Comparison of ENCODE assay signal across 9 mouse cellular contexts in the genomic region with DNA sequence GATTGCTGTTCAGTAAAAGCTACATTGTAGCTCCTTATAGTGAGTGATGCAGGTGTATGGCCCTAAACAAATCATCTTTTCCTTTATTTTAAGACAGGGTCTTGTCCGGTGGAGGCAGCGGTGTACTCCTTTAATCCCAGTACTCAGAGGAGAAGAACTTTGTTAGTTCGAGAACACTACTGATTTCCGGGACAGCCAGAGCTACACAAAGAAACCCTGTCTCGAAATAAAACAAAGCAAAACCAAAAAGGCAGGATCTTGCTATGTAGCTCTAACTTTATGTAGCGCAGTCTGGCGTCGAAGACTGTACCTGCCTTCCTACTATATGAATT. TPM values are rescaled to one million over a fixed set of nuclear protein-coding genes. Genes with fewer than 3 reads are reported as not detected.
DNase-seq lines count a peak whose midpoint lies in the region; ATAC-seq and TF ChIP-seq lines count a peak whose summit lies in the region.
"Had no signal": no experiment of that assay in that cellular context is flagged by ENCODE, and none has a peak within 500 bp of the region (broad histone marks: within the 10 kb centered on the region; RNA-seq: fewer than 3 reads in every experiment).

No protein-coding gene starts in this region.

- TF ChIP-seq RAD21 in MEL (IDR thresholded peaks at IDR 0.05; ENCODE audit: low read depth, low read length), result no peak

- ATAC-seq in heart, embryonic 15.5 days (replicated peaks; ENCODE audit: insufficient number of reproducible peaks, insufficient read depth, low FRiP score, low read depth), result no peak
- ATAC-seq in hindbrain, embryonic 11.5 days (ENCODE audit: low FRiP score), result peak; percentile 26
- ATAC-seq in midbrain, embryonic 11.5 days (ENCODE audit: low FRiP score), result no peak; the same call in 1 of the 2 replicates

- peak overlapping the region; percentile 87 for H3K4me2 ChIP-seq in heart, embryonic 15.5 days
- peak overlapping the region; percentile 42 for H3K4me2 ChIP-seq in hindbrain, embryonic 11.5 days (replicated peaks; ENCODE audit: low read depth, low read length)
- peak overlapping the region; percentile 78 for H3K4me2 ChIP-seq in midbrain, embryonic 11.5 days

- peaks cover 29% of the 10 kb centered on the region for H3K79me2 ChIP-seq in MEL (ENCODE audit: control insufficient read depth, insufficient read depth, low read length, poor library complexity)

- peak overlapping the region; percentile 56 for H3K27ac ChIP-seq in heart, embryonic 15.5 days
- H3K27ac ChIP-seq in MEL (ENCODE audit: control insufficient read depth, low read depth, low read length), result peak overlapping the region; percentile 48
- no peak overlapping the region for H3K27ac ChIP-seq in hindbrain, embryonic 11.5 days (ENCODE audit: low read depth, low read length)
- H3K27ac ChIP-seq in midbrain, embryonic 11.5 days (ENCODE audit: low read depth, low read length), result no peak overlapping the region; the same call in 1 of the 2 replicates

- H3K4me1 ChIP-seq in heart, embryonic 15.5 days (replicated peaks), result peaks cover 13% of the 10 kb centered on the region
- peaks cover 5 to 22% of the 10 kb centered on the region in 2 experiments; a peak in 3 of 4 replicates for H3K4me1 ChIP-seq in MEL (ENCODE audit: control insufficient read depth in 1 of 2, insufficient read depth in 2 of 2, low read length in 2 of 2)
- no peaks in the 10 kb centered on the region for H3K4me1 ChIP-seq in hindbrain, embryonic 11.5 days (replicated peaks; ENCODE audit: control insufficient read depth, insufficient read depth, low read length)
- peaks cover 4% of the 10 kb centered on the region; the same call in 1 of the 2 replicates for H3K4me1 ChIP-seq in midbrain, embryonic 11.5 days (ENCODE audit: control insufficient read depth, insufficient read depth, low read length)

- TF ChIP-seq POLR2A in MEL (IDR thresholded peaks at IDR 0.05; ENCODE audit: control insufficient read depth in 1 of 2, insufficient read depth in 1 of 2, low read depth in 1 of 2, low read length in 2 of 2, poor library complexity in 1 of 2), result no peak

- H3K9ac ChIP-seq in heart, embryonic 15.5 days, result peak overlapping the region; percentile 51
- H3K9ac ChIP-seq in MEL (ENCODE audit: control insufficient read depth, low read depth, low read length, poor library complexity, severe bottlenecking), result peak overlapping the region; percentile 70
- peak overlapping the region; percentile 35; the same call in 1 of the 2 replicates for H3K9ac ChIP-seq in hindbrain, embryonic 11.5 days (ENCODE audit: low read depth, low read length)
- H3K9ac ChIP-seq in midbrain, embryonic 11.5 days (ENCODE audit: low read length), result peak overlapping the region; percentile 63

- WGBS in heart, embryonic 15.5 days, result 28% methylated on average over 8 of the region's 8 CpGs
- WGBS in hindbrain, embryonic 11.5 days, result 34% methylated on average over 8 of the region's 8 CpGs
- 35% methylated on average over 8 of the region's 8 CpGs for WGBS in midbrain, embryonic 11.5 days

- no peak for TF ChIP-seq EP300 in MEL (IDR thresholded peaks at IDR 0.05; ENCODE audit: low read depth in 1 of 2, low read length in 2 of 2)

- H3K36me3 ChIP-seq in heart, embryonic 15.5 days, result no peaks in the 10 kb centered on the region
- peaks cover 7 to 26% of the 10 kb centered on the region in 2 experiments for H3K36me3 ChIP-seq in MEL (ENCODE audit: control insufficient read depth in 1 of 2, insufficient read depth in 2 of 2, low read length in 2 of 2)
- no peaks in the 10 kb centered on the region for H3K36me3 ChIP-seq in hindbrain, embryonic 11.5 days (ENCODE audit: control insufficient read depth, insufficient read depth, low read length)
- 0 out of 2 replicates have a peak, but pooled peaks cover 3% of the 10 kb centered on the region for H3K36me3 ChIP-seq in midbrain, embryonic 11.5 days (ENCODE audit: control insufficient read depth, insufficient read depth, low read length)

- H3K27me3 ChIP-seq in heart, embryonic 15.5 days, result no peaks in the 10 kb centered on the region
- no peaks in the 10 kb centered on the region for H3K27me3 ChIP-seq in MEL (ENCODE audit: control insufficient read depth in 1 of 2, insufficient read depth in 2 of 2, low read length in 2 of 2)
- no peaks in the 10 kb centered on the region for H3K27me3 ChIP-seq in hindbrain, embryonic 11.5 days (ENCODE audit: control insufficient read depth, insufficient read depth, low read length)
- H3K27me3 ChIP-seq in midbrain, embryonic 11.5 days (ENCODE audit: control insufficient read depth, insufficient read depth, low read length), result no peaks in the 10 kb centered on the region

- H3K9me3 ChIP-seq in heart, embryonic 15.5 days (replicated peaks), result no peaks in the 10 kb centered on the region
- no peaks in the 10 kb centered on the region for H3K9me3 ChIP-seq in MEL (replicated peaks; ENCODE audit: insufficient read depth, low read length)
- H3K9me3 ChIP-seq in hindbrain, embryonic 11.5 days (ENCODE audit: control insufficient read depth, low read length), result no peaks in the 10 kb centered on the region
- no peaks in the 10 kb centered on the region for H3K9me3 ChIP-seq in midbrain, embryonic 11.5 days (ENCODE audit: control insufficient read depth, low read length)

- H3K4me3 ChIP-seq in heart, embryonic 15.5 days, result peak overlapping the region; percentile 75
- peak overlapping the region; percentile 59 to 65 for H3K4me3 ChIP-seq in MEL (ENCODE audit: control insufficient read depth in 1 of 2, insufficient read depth in 1 of 2, low read depth in 2 of 2, low read length in 2 of 2)
- H3K4me3 ChIP-seq in hindbrain, embryonic 11.5 days (ENCODE audit: low read depth, low read length), result peak overlapping the region; percentile 85
- peak overlapping the region; percentile 89 for H3K4me3 ChIP-seq in midbrain, embryonic 11.5 days (ENCODE audit: low read depth, low read length)

- DNase-seq in heart, adult 18-20 months, result no peak
- DNase-seq in MEL (ENCODE audit: low read depth, low spot score), result no peak
- DNase-seq in hindbrain, embryonic 11.5 days (ENCODE audit: low spot score), result no peak
- no peak for DNase-seq in midbrain, embryonic 11.5 days (ENCODE audit: low spot score, missing footprints)
- DNase-seq in spleen, postnatal 14 days (ENCODE audit: low spot score in 2 of 2), result no peak
- DNase-seq in urinary bladder, postnatal 25 days (ENCODE audit: low spot score), result no peak
- DNase-seq in cerebellum, adult 11 months, result no peak

- no peak for TF ChIP-seq CTCF in MEL (IDR thresholded peaks at IDR 0.05 in 2 of 3, conservative IDR thresholded peaks at IDR 0.05 in 1 of 3; ENCODE audit: control insufficient read depth in 1 of 3, insufficient read depth in 1 of 3, low read depth in 2 of 3, low read length in 3 of 3, poor library complexity in 1 of 3, severe bottlenecking in 1 of 3)

TF ChIP-seq in MEL, 35 proteins besides CTCF, POLR2A, EP300 and RAD21:
- TF ChIP-seq E2F4 (IDR thresholded peaks at IDR 0.05; ENCODE audit: borderline replicate concordance, low read depth, low read length) (peak; percentile 60), ZC3H11A (IDR thresholded peaks at IDR 0.05; ENCODE audit: low read depth, low read length) (no peak)
TF ChIP-seq in MEL: peak in this region for 1.

RNA-seq across cellular contexts. Expression of a gene that starts 0.4 kb away (rescaled TPM):
- polyA plus RNA-seq in heart, embryonic 15.5 days (2015; fragmentation: Nextera tagmentation; extraction: Ambion mirVana), result 7.6 and 9.2 TPM in 2 replicates
- 1 to 10 TPM; 5.6 to 7.6 TPM for total RNA-seq in heart, adult 18-20 months (2021)
- total RNA-seq in MEL (2012; rRNA removed), result 31.8 and 41.3 TPM in 2 replicates
- polyA plus RNA-seq in MEL (2012; ENCODE audit: insufficient read depth in 1 of 2, insufficient read length in 2 of 2, low read depth in 1 of 2, low replicate concordance in 2 of 2, missing spikeins in 1 of 2), result 10 to 100 TPM in 1 of 2 experiments, not detected in 1; 22.1 TPM
- polyA plus RNA-seq in hindbrain, embryonic 11.5 days (2014; fragmentation: Nextera tagmentation; extraction: Ambion mirVana), result 27.4 and 28.5 TPM in 2 replicates
- polyA plus RNA-seq in midbrain, embryonic 11.5 days (2014; fragmentation: Nextera tagmentation; extraction: Ambion mirVana), result 28.8 and 29.7 TPM in 2 replicates

RNA-seq across cellular contexts. Expression of a gene that starts 36.8 kb away (rescaled TPM):
- polyA plus RNA-seq in heart, embryonic 15.5 days (2015; fragmentation: Nextera tagmentation; extraction: Ambion mirVana), result 50.0 and 50.9 TPM in 2 replicates
- total RNA-seq in heart, adult 18-20 months (2021), result 10 to 100 TPM; 56.6 to 61.6 TPM
- total RNA-seq in MEL (2012; rRNA removed), result 9.6 and 11.0 TPM in 2 replicates
- polyA plus RNA-seq in MEL (2012; ENCODE audit: insufficient read depth in 1 of 2, insufficient read length in 2 of 2, low read depth in 1 of 2, low replicate concordance in 2 of 2, missing spikeins in 1 of 2), result 100 to 1,000 TPM in 1 of 2 experiments, 10 to 100 TPM in 1; 68.7 to 182 TPM
- 109 and 119 TPM in 2 replicates for polyA plus RNA-seq in hindbrain, embryonic 11.5 days (2014; fragmentation: Nextera tagmentation; extraction: Ambion mirVana)
- 129 and 136 TPM in 2 replicates for polyA plus RNA-seq in midbrain, embryonic 11.5 days (2014; fragmentation: Nextera tagmentation; extraction: Ambion mirVana)

RNA-seq across cellular contexts. Expression of a gene that starts 54.1 kb away (rescaled TPM):
- 0.15 TPM in 1 of 2 replicates, not detected in the other for polyA plus RNA-seq in heart, embryonic 15.5 days (2015; fragmentation: Nextera tagmentation; extraction: Ambion mirVana)
- not detected for total RNA-seq in heart, adult 18-20 months (2021)
- not detected in 2 replicates for total RNA-seq in MEL (2012; rRNA removed)
- polyA plus RNA-seq in MEL (2012; ENCODE audit: insufficient read depth in 1 of 2, insufficient read length in 2 of 2, low read depth in 1 of 2, low replicate concordance in 2 of 2, missing spikeins in 1 of 2), result not detected
- polyA plus RNA-seq in hindbrain, embryonic 11.5 days (2014; fragmentation: Nextera tagmentation; extraction: Ambion mirVana), result not detected in 2 replicates
- not detected in 2 replicates for polyA plus RNA-seq in midbrain, embryonic 11.5 days (2014; fragmentation: Nextera tagmentation; extraction: Ambion mirVana)
- polyA plus RNA-seq: thymus, postnatal 0 days had no signal

RNA-seq across cellular contexts. Expression of a gene that starts 57.6 kb away (rescaled TPM):
- 62.8 and 71.7 TPM in 2 replicates for polyA plus RNA-seq in heart, embryonic 15.5 days (2015; fragmentation: Nextera tagmentation; extraction: Ambion mirVana)
- total RNA-seq in heart, adult 18-20 months (2021), result 100 to 1,000 TPM; 116 to 138 TPM
- 45.9 and 75.9 TPM in 2 replicates for total RNA-seq in MEL (2012; rRNA removed)
- 10 to 100 TPM in 1 of 2 experiments, not detected in 1; 92.2 TPM for polyA plus RNA-seq in MEL (2012; ENCODE audit: insufficient read depth in 1 of 2, insufficient read length in 2 of 2, low read depth in 1 of 2, low replicate concordance in 2 of 2, missing spikeins in 1 of 2)
- 78.4 and 80.7 TPM in 2 replicates for polyA plus RNA-seq in hindbrain, embryonic 11.5 days (2014; fragmentation: Nextera tagmentation; extraction: Ambion mirVana)
- 72.3 and 79.7 TPM in 2 replicates for polyA plus RNA-seq in midbrain, embryonic 11.5 days (2014; fragmentation: Nextera tagmentation; extraction: Ambion mirVana)

Comparison
In these comparisons a context has a peak if more than half of its experiments do, and no peak if none do; other contexts are left out.
1. H3K27ac ChIP-seq: peak in heart, embryonic 15.5 days (single experiment) and MEL (single experiment); none in hindbrain, embryonic 11.5 days (single experiment) and midbrain, embryonic 11.5 days (single experiment).
2. Peak in every context shown above with its lines, with median percentiles within 50 percentile points of each other: H3K4me2 ChIP-seq, H3K4me3 ChIP-seq and H3K9ac ChIP-seq.